Mouse (Mus musculus) cerebellum, adult 8-10 months (tissue): ENCODE results near the gene Ifi203.
"Not testable (repeated sequence)": the region's sequence is repeated elsewhere in the genome, so short reads cannot be mapped to it uniquely, and the experiment has no call there.

Experiments used
- DNase-seq: peaks from one replicate; pipeline ENCODE4 v3.0.0; 2022

Gene Ifi203

DNA sequence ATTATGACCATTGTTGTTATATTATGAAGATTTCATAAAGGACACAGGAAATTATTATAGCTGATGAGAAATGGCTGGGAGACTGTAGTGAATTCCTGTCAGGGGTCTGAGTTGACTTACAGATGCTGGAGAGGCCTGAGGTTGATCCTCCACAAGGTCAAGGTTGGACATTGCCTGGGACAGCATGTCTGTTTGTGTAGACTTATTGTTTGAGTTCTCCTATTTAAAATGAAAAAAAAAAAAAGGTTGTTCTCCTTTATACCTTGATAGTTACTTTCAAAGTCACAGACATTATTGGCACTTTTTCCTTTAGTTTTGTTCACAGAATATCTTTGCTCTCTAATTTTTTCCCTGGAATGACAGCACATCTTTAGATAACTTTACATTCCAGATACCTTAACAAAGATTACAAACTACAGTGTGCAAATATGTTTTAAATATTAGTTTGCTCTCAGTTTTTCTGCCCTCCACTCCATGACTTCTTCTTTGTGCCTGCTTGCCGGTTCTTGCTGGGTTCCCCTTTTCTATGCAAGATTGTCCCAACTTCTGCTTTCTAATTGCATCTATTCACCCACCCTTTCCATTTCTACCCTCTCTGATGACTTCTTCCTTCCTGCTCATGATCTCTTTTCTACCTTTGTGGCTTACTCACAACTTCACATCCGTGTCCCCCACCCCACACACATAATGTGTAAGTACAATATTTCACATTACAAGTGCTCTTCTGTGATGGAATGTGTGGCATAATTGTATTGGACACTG, 55.3 kb downstream of the Ifi203 start:
- not testable (repeated sequence) for DNase-seq

DNA sequence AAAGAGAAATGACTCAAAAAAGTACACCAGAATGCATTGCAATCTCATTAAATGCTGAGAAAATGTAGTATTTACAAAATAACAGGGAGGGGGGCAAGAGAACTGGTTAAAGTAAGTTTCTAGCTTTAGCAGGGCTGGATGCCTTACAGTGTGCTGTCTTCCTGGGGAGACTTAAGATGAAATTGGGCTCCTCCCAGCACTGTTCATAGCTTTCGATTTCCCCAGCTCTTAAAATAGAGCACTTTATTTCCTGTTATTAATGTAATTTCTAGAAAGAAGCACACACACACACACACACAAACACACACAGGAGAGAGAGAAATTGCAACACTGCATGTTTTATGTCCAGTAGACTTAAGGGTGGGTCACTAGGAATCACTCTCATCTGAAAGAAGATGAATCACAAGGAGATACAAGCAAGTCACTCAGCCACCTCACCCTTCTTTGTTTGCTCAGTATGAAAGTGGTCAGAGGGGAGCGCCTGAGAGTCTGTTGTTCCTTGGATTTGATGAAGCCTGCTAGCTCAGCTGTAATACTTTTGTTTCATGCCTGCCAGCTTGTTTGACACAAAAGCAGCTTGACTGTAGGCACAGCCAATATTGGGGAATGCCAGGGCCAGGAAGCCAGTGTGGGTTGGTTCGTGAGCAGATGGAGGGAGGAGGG, 62.3 kb downstream of the Ifi203 start:
- not testable (repeated sequence) for DNase-seq

DNA sequence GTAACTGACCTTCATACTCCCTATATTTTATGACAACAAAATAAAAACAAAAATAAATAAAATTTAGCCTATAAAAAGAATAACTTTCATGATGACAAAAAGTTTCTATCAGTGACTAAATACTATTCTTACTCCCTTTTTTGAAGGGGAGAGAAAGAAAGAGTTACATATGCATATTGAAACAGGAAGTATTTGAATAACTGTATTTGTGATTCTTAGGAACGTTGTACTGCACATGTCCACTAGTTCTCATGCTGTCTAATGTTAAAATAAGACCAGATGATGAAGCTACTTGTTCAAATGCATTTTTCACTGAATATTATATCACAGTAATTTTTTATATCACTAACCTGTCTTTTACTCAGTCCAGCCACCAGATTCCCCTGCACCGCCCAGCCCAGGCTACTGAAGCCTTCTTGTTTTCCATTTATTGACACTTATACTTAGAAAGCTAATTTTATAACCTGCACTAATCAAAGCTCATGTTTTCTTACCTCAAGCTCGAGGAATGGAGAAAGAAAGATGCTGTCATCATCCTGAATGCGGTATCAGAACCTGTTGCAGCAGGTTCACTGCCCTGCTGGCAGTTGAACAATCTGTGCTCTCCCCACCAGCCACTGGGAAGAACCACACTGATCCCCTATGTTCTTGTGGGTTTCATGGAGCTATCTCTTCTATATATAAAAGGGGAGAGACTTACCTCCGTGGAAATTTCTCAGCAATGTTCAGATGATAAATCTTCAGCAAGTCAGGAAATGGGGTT, 63.1 kb downstream of the Ifi203 start:
- DNase-seq = not testable (repeated sequence)

DNA sequence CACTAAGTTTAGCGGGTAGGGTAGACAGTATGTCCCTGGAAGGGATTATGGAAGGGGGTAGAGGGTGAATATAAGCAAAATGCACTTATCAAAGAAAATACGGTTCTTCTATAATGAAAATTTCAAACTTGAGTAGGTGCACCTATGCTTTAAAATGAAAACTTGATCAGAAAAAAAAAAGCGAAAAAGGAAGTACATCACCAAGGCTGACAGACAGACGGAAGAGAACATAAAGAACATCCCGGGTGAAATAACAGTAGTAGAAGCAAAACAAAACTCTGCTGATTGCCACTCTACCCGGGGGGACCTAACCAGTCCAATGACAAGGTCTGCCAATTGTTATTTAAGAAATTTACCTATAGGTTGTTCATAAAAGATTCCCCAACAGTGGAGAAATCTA, 64.2 kb downstream of the Ifi203 start:
- DNase-seq = not testable (repeated sequence)

DNA sequence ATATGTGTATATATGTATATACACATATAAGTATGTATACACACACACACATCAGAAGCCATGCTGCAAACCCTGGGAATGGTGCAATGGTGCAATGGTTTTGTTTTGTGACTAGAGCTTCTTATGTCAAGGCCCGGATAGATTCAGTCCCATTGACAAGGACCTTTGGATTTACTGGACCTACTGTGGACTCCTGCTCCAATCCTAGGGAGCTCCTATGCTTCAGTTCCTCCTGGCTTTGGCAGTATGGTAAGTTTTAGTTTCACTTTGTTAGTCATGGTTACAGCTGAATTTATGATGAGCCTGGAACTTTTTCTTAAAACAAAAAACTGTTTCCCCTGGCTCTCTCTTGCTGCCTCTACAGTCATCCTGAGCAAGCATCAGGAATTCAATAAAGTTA, 65.3 kb downstream of the Ifi203 start:
- not testable (repeated sequence) for DNase-seq
